Mouse (Mus musculus): ENCODE results near the gene Smgc. TPM values are rescaled to one million over a fixed set of nuclear protein-coding genes. Genes with fewer than 3 reads are reported as not detected.

The Smgc gene
- polyA plus RNA-seq (2012; rRNA removed): not detected in 2 replicates

GRCm38 (mm10) chr15:91837965-91838364 is at the start of gene Smgc:
Gene Smgc (plus strand): TSS chr15:91838265.

Other genes with a start within 250 kb of the Smgc start
- 2.5 and 2.7 TPM in 2 replicates for gene Lrrk2, start 165.1 kb upstream of the Smgc start, polyA plus RNA-seq (2012; rRNA removed)
- 62.0 and 69.5 TPM in 2 replicates for gene Cntn1, start 212.9 kb downstream of the Smgc start, polyA plus RNA-seq (2012; rRNA removed)

Data from central nervous system, embryonic 18 days (tissue).